9 mouse cellular contexts compared by ENCODE assay signal in the genomic region with DNA sequence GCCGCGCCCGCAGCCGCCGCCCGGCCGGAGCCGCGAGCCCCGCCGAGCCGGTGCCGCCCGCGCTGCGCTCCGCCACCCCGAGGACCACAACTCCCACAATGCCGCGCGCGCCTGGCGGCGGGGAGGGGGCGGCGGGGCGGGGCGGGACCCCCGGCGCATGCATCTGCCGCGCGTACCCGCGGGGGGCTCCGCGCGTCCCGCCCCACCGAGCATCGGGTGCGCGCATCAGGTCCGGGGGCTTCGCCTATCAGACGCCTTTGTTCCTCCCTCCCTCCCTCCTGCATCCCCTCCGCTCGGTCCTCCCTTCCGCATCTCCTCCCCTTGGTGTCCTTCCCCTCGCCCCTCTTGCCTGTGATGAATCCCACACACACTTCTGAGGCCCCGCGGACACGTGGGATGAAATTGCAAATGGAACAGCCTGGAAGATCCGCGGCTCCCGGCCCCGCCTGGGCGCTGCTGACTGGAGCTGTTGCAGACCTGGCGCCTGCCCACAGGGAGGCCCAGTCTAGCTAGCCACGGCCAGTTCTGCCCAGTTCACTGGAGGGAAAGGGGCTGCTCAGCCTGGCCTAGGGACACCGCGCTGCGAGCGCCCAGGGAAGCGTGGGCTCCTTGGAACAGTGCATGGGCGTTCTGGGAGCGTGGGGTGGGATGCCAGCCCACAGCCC. TPM values are rescaled to one million over a fixed set of nuclear protein-coding genes. Genes with fewer than 3 reads are reported as not detected.
DNase-seq lines count a peak whose midpoint lies in the region; ATAC-seq lines count a peak whose summit lies in the region.
"Had no signal": no experiment of that assay in that cellular context is flagged by ENCODE, and none has a peak within 500 bp of the region (broad histone marks: within the 10 kb centered on the region; RNA-seq: fewer than 3 reads in every experiment).

A gene (minus strand): TSS at position 88 of the 665 bp plus-strand sequence.

- peak; percentile 90 for ATAC-seq in kidney, embryonic 16.5 days (ENCODE audit: low FRiP score, low TSS enrichment)
- ATAC-seq in hindbrain, embryonic 16.5 days = peak; percentile 89
- peak; percentile 85 for ATAC-seq in neural tube, embryonic 11.5 days (ENCODE audit: insufficient read depth, low FRiP score, low TSS enrichment)

- peak within 1 kb of the TSS; percentile 72 for H3K9ac ChIP-seq in kidney, embryonic 16.5 days (replicated peaks; ENCODE audit: low read length)
- H3K9ac ChIP-seq in hindbrain, embryonic 16.5 days (ENCODE audit: low read depth, low read length) = peak within 1 kb of the TSS; percentile 84
- H3K9ac ChIP-seq in neural tube, embryonic 11.5 days (ENCODE audit: low read length) = peak within 1 kb of the TSS; percentile 78

- H3K36me3 ChIP-seq in kidney, embryonic 16.5 days (ENCODE audit: insufficient read depth, low read length) = no peaks in the 10 kb centered on the region
- H3K36me3 ChIP-seq in hindbrain, embryonic 16.5 days (ENCODE audit: control insufficient read depth, insufficient read depth, low read length) = peaks cover 6% of the 10 kb centered on the region; the same call in 1 of the 2 replicates
- H3K36me3 ChIP-seq in limb, embryonic 10.5 days = peaks cover 14% of the 10 kb centered on the region
- peaks cover 3% of the 10 kb centered on the region; the same call in 1 of the 2 replicates for H3K36me3 ChIP-seq in neural tube, embryonic 11.5 days (ENCODE audit: control insufficient read depth, insufficient read depth, low read length)
- H3K36me3 ChIP-seq: G1E had no signal

- H3K27me3 ChIP-seq in kidney, embryonic 16.5 days (ENCODE audit: insufficient read depth, low read length) = peaks cover 15% of the 10 kb centered on the region
- H3K27me3 ChIP-seq in hindbrain, embryonic 16.5 days (replicated peaks; ENCODE audit: control insufficient read depth, insufficient read depth, low read length) = no peaks in the 10 kb centered on the region
- peaks cover 38% of the 10 kb centered on the region for H3K27me3 ChIP-seq in limb, embryonic 10.5 days (ENCODE audit: low read depth, poor library complexity, severe bottlenecking)
- H3K27me3 ChIP-seq in neural tube, embryonic 11.5 days (ENCODE audit: control insufficient read depth, insufficient read depth, low read length) = no peaks in the 10 kb centered on the region

- 2% methylated on average over 46 of the region's 67 CpGs for WGBS in kidney, embryonic 16.5 days
- WGBS in hindbrain, embryonic 16.5 days = 1% methylated on average over 54 of the region's 67 CpGs
- 2% methylated on average over 65 of the region's 67 CpGs for WGBS in limb, embryonic 10.5 days
- WGBS in neural tube, embryonic 11.5 days = under 1% methylated on average over 57 of the region's 67 CpGs

- H3K4me1 ChIP-seq in kidney, embryonic 16.5 days (ENCODE audit: insufficient read depth, low read length) = peaks cover 8% of the 10 kb centered on the region
- peaks cover 31% of the 10 kb centered on the region for H3K4me1 ChIP-seq in hindbrain, embryonic 16.5 days (ENCODE audit: control insufficient read depth, insufficient read depth, low read depth, low read length)
- H3K4me1 ChIP-seq in limb, embryonic 10.5 days = peaks cover 33% of the 10 kb centered on the region
- 0 out of 2 replicates have a peak, but pooled peaks cover 5% of the 10 kb centered on the region for H3K4me1 ChIP-seq in neural tube, embryonic 11.5 days (ENCODE audit: control insufficient read depth, insufficient read depth, low read length)

- H3K9me3 ChIP-seq in kidney, embryonic 16.5 days (ENCODE audit: low read length) = no peaks in the 10 kb centered on the region
- no peaks in the 10 kb centered on the region for H3K9me3 ChIP-seq in hindbrain, embryonic 16.5 days (ENCODE audit: control insufficient read depth, low read length)
- H3K9me3 ChIP-seq in limb, embryonic 10.5 days (replicated peaks) = no peaks in the 10 kb centered on the region
- H3K9me3 ChIP-seq in neural tube, embryonic 11.5 days (ENCODE audit: control insufficient read depth, low read length) = no peaks in the 10 kb centered on the region

- peak within 1 kb of the TSS; percentile 81 for H3K4me2 ChIP-seq in kidney, embryonic 16.5 days (replicated peaks; ENCODE audit: low read depth, low read length)
- peak within 1 kb of the TSS; percentile 78 for H3K4me2 ChIP-seq in hindbrain, embryonic 16.5 days (ENCODE audit: low read length)
- H3K4me2 ChIP-seq in neural tube, embryonic 11.5 days (ENCODE audit: low read depth) = peak within 1 kb of the TSS; percentile 86

- H3K4me3 ChIP-seq in kidney, embryonic 16.5 days (ENCODE audit: low read length) = peak within 1 kb of the TSS; percentile 64
- peak within 1 kb of the TSS; percentile 71 for H3K4me3 ChIP-seq in hindbrain, embryonic 16.5 days (ENCODE audit: low read length)
- peak within 1 kb of the TSS; percentile 70 for H3K4me3 ChIP-seq in limb, embryonic 10.5 days
- peak within 1 kb of the TSS; percentile 64 for H3K4me3 ChIP-seq in neural tube, embryonic 11.5 days (ENCODE audit: low read depth, low read length)

- no peak for DNase-seq in kidney, adult 9 months
- DNase-seq in cerebellum, postnatal 10 days = peak; percentile 89 to 90
- peak; percentile 81 to 90 for DNase-seq in frontal cortex, postnatal 10 days (ENCODE audit: low spot score in 2 of 2)
- peak; percentile 89 for DNase-seq in limb, embryonic 10.5 days (ENCODE audit: low spot score)
- peak; percentile 92 for DNase-seq in neural tube, embryonic 11.5 days (ENCODE audit: low spot score)
- no peak for DNase-seq in spleen, postnatal 14 days (ENCODE audit: low spot score in 2 of 2)

- H3K27ac ChIP-seq in kidney, embryonic 16.5 days (ENCODE audit: low read length) = peak within 1 kb of the TSS; percentile 4; the same call in 1 of the 2 replicates
- peak within 1 kb of the TSS; percentile 85 for H3K27ac ChIP-seq in hindbrain, embryonic 16.5 days (ENCODE audit: low read depth, low read length)
- H3K27ac ChIP-seq in limb, embryonic 10.5 days = peak within 1 kb of the TSS; percentile 93
- peak within 1 kb of the TSS; percentile 65 for H3K27ac ChIP-seq in neural tube, embryonic 11.5 days (ENCODE audit: low read depth, low read length)

RNA-seq across cellular contexts. Expression of the gene that starts here (rescaled TPM):
- polyA plus RNA-seq in kidney, embryonic 16.5 days (2015; fragmentation: Nextera tagmentation; extraction: Ambion mirVana) = 3.8 and 4.9 TPM in 2 replicates
- 29.5 and 37.0 TPM in 2 replicates for polyA plus RNA-seq in hindbrain, embryonic 16.5 days (2015; fragmentation: Nextera tagmentation; extraction: Ambion mirVana)
- polyA plus RNA-seq in limb, embryonic 10.5 days (2016; fragmentation: Nextera tagmentation; extraction: Ambion mirVana) = 22.0 and 23.6 TPM in 2 replicates
- 39.2 and 46.3 TPM in 2 replicates for polyA plus RNA-seq in neural tube, embryonic 11.5 days (2014; fragmentation: Nextera tagmentation; extraction: Ambion mirVana)
- polyA plus RNA-seq: G1E had no signal

Comparison
In these comparisons a context has a peak if more than half of its experiments do, and no peak if none do; other contexts are left out.
1. H3K27ac ChIP-seq: peak in every context shown above with its lines; median percentile 93 in limb, embryonic 10.5 days; 85 in hindbrain, embryonic 16.5 days; 65 in neural tube, embryonic 11.5 days; 4 in kidney, embryonic 16.5 days.
2. DNase-seq: peak in cerebellum, postnatal 10 days (2 of 2), frontal cortex, postnatal 10 days (2 of 2), limb, embryonic 10.5 days (single experiment) and neural tube, embryonic 11.5 days (single experiment); none in kidney, adult 9 months (single experiment) and spleen, postnatal 14 days (0 of 2).
3. Peak in every context shown above with its lines, with median percentiles within 50 percentile points of each other: ATAC-seq, H3K4me2 ChIP-seq, H3K4me3 ChIP-seq and H3K9ac ChIP-seq.